Mouse (Mus musculus): Measurements from ENCODE around the gene Ppm1h.

DNA sequence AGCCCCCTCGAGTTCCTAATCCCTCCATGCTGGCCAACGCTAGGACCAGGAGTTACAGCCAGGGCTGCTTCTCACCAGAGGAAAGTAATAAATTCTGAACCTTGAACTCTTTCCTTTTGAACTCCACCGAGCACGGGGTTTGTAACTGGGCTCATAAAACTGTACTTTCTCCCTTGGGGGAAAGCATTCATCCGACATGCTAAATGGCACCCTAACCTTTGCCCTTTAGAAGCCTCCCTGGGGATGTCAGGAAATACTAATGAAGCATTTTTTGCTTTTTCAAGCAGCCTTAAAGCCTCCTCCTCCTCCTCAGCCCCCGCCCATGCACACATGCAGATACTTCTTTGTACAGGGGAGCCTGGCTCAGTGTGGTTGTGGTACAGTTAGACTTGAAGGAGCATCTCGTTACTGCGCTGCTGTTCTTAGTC lies 232.2 kb downstream of the Ppm1h start:
- TF ChIP-seq CTCF (IDR thresholded peaks at IDR 0.05; ENCODE audit: low read depth), result no peak
- no peak for TF ChIP-seq EP300 (IDR thresholded peaks at IDR 0.05; ENCODE audit: low read depth)
